ENCODE assay signal across 10 mouse cellular contexts in the genomic region with DNA sequence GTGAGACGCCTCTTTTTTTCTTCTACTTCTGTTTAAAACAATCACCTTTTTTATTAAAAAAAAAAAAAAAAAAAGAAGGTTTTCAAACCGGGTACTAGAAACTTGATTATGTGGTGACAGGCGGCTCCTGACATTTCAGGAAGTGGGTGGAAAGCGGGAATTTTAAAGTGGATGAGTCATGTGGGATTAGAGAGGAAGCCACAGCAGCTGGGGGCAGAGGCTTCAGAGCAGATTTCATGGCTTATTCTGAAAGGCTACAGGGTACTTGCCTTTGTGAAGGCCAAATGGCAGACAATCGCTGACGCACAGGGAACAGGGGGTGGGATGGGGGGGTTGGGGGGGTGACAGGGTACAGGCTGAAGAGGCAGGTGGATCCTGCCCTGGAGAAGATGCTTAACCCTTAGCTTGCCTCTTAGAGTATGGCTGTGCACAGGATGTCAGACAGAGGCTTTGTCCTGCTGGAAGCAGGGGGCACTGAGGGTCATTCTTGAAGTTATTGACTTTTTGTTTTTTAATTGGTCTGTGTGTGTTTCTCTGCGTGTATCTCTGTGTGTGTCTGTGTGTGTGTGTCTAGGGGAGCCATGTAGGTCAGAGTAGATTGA.
DNase-seq lines count a peak whose midpoint lies in the region; ATAC-seq and TF ChIP-seq lines count a peak whose summit lies in the region.
"Had no signal": no experiment of that assay in that cellular context is flagged by ENCODE, and none has a peak within 500 bp of the region (broad histone marks: within the 10 kb centered on the region; RNA-seq: fewer than 3 reads in every experiment).

No protein-coding gene starts in this region.

- H3K4me2 ChIP-seq in heart, embryonic 11.5 days: no peak overlapping the region
- H3K4me2 ChIP-seq in lung, postnatal 0 days (replicated peaks; ENCODE audit: low read depth, low read length): no peak overlapping the region
- no peak overlapping the region for H3K4me2 ChIP-seq in midbrain, embryonic 14.5 days (ENCODE audit: low read length)
- H3K4me2 ChIP-seq: limb, embryonic 12.5 days had no signal

- no peaks in the 10 kb centered on the region for H3K9me3 ChIP-seq in heart, embryonic 11.5 days (replicated peaks; ENCODE audit: control insufficient read depth, low read length)
- H3K9me3 ChIP-seq in lung, postnatal 0 days (ENCODE audit: low read length): no peaks in the 10 kb centered on the region
- no peaks in the 10 kb centered on the region for H3K9me3 ChIP-seq in midbrain, embryonic 14.5 days (ENCODE audit: control insufficient read depth, low read length)
- H3K9me3 ChIP-seq: limb, embryonic 12.5 days had no signal

- H3K36me3 ChIP-seq in heart, embryonic 11.5 days (ENCODE audit: control insufficient read depth, insufficient read depth, low read length): no peaks in the 10 kb centered on the region
- no peaks in the 10 kb centered on the region for H3K36me3 ChIP-seq in lung, postnatal 0 days (ENCODE audit: insufficient read depth, low read length)
- H3K36me3 ChIP-seq in midbrain, embryonic 14.5 days (ENCODE audit: control insufficient read depth, insufficient read depth, low read length): no peaks in the 10 kb centered on the region
- H3K36me3 ChIP-seq: limb, embryonic 12.5 days had no signal

- no peaks in the 10 kb centered on the region for H3K27me3 ChIP-seq in heart, embryonic 11.5 days (ENCODE audit: control insufficient read depth, insufficient read depth, low read length)
- no peaks in the 10 kb centered on the region for H3K27me3 ChIP-seq in lung, postnatal 0 days (replicated peaks; ENCODE audit: insufficient read depth, low read length)
- H3K27me3 ChIP-seq in midbrain, embryonic 14.5 days (ENCODE audit: control insufficient read depth, insufficient read depth, low read length): no peaks in the 10 kb centered on the region
- no peaks in the 10 kb centered on the region for H3K27me3 ChIP-seq in cerebellum, adult 2 months (ENCODE audit: control insufficient read depth, insufficient read depth, low read length)
- H3K27me3 ChIP-seq: limb, embryonic 12.5 days had no signal

- H3K9ac ChIP-seq in heart, embryonic 11.5 days (ENCODE audit: low read depth, low read length): no peak overlapping the region
- H3K9ac ChIP-seq in lung, postnatal 0 days (replicated peaks; ENCODE audit: low read depth): no peak overlapping the region
- no peak overlapping the region for H3K9ac ChIP-seq in midbrain, embryonic 14.5 days (replicated peaks; ENCODE audit: low read length)
- H3K9ac ChIP-seq: limb, embryonic 12.5 days had no signal

- peak; percentile 7 to 15 for DNase-seq in heart, adult 9 months (ENCODE audit: low spot score in 2 of 2)
- DNase-seq in lung, postnatal 0 days (ENCODE audit: low spot score): peak; percentile 70
- DNase-seq in lung, postnatal 14 days: no peak
- DNase-seq in brain, embryonic 14.5 days (ENCODE audit: low read depth): peak; percentile 45
- peak; percentile 54 for DNase-seq in midbrain, embryonic 14.5 days
- DNase-seq in cerebellum, adult 2 months: no peak
- DNase-seq: right cerebral cortex, postnatal 14 days had no signal

- no peak for TF ChIP-seq CTCF in lung, postnatal 0 days (IDR thresholded peaks at IDR 0.05)
- no peak for TF ChIP-seq CTCF in brain, embryonic 14.5 days (IDR thresholded peaks at IDR 0.05; ENCODE audit: borderline replicate concordance, extremely low read depth, insufficient read depth, insufficient read length)
- TF ChIP-seq CTCF in cerebellum, adult 2 months (IDR thresholded peaks at IDR 0.05; ENCODE audit: borderline replicate concordance, insufficient read depth, low read depth, low read length): no peak

- no peak overlapping the region for H3K27ac ChIP-seq in heart, embryonic 11.5 days (ENCODE audit: low read depth, low read length)
- no peak overlapping the region for H3K27ac ChIP-seq in lung, postnatal 0 days (ENCODE audit: low read length)
- H3K27ac ChIP-seq in midbrain, embryonic 14.5 days (replicated peaks; ENCODE audit: low read depth, low read length): 0 out of 2 replicates have a peak overlapping the region, but pooled peaks have one; percentile 5
- H3K27ac ChIP-seq in cerebellum, adult 2 months (ENCODE audit: insufficient read depth, low read length): no peak overlapping the region
- H3K27ac ChIP-seq: limb, embryonic 12.5 days had no signal

- WGBS in heart, embryonic 11.5 days (ENCODE audit: insufficient replicate concordance): 27% methylated on average over 7 of the region's 7 CpGs
- WGBS in lung, postnatal 0 days: 15% methylated on average over 7 of the region's 7 CpGs
- 13% methylated on average over 7 of the region's 7 CpGs for WGBS in midbrain, embryonic 14.5 days
- WGBS in cerebellum, adult 2 months: 28% methylated on average over 7 of the region's 7 CpGs

- H3K4me1 ChIP-seq in heart, embryonic 11.5 days (ENCODE audit: control insufficient read depth, insufficient read depth, low read length): no peaks in the 10 kb centered on the region; the same call in 1 of the 2 replicates
- H3K4me1 ChIP-seq in lung, postnatal 0 days (ENCODE audit: insufficient read depth, low read depth, low read length): no peaks in the 10 kb centered on the region
- peaks cover 13% of the 10 kb centered on the region for H3K4me1 ChIP-seq in midbrain, embryonic 14.5 days (ENCODE audit: control insufficient read depth, insufficient read depth, low read length)
- H3K4me1 ChIP-seq in cerebellum, adult 2 months (ENCODE audit: control insufficient read depth, insufficient read depth, low read length): no peaks in the 10 kb centered on the region

- no peak for TF ChIP-seq POLR2A in brain, embryonic 14.5 days (IDR thresholded peaks at IDR 0.05; ENCODE audit: borderline replicate concordance, extremely low read depth, insufficient read depth, insufficient read length, poor library complexity, severe bottlenecking)
- TF ChIP-seq POLR2A in cerebellum, adult 2 months (IDR thresholded peaks at IDR 0.05; ENCODE audit: borderline replicate concordance, insufficient read depth, low read length): no peak

- TF ChIP-seq EP300 in lung, postnatal 0 days (IDR thresholded peaks at IDR 0.05): no peak

- ATAC-seq in heart, embryonic 11.5 days (replicated peaks; ENCODE audit: insufficient number of reproducible peaks, low FRiP score, low TSS enrichment): no peak
- ATAC-seq in lung, postnatal 0 days: peak; percentile 33
- ATAC-seq in midbrain, embryonic 14.5 days (ENCODE audit: low FRiP score, low TSS enrichment): peak; percentile 11; the same call in 1 of the 2 replicates
- no peak for ATAC-seq in erythroblast, adult 5-6 weeks (replicated peaks; ENCODE audit: low FRiP score, poor library complexity, severe bottlenecking)

- H3K4me3 ChIP-seq in heart, embryonic 11.5 days (ENCODE audit: low read depth, low read length): no peak overlapping the region
- H3K4me3 ChIP-seq in lung, postnatal 0 days (ENCODE audit: low read depth, low read length): no peak overlapping the region
- no peak overlapping the region for H3K4me3 ChIP-seq in midbrain, embryonic 14.5 days (replicated peaks; ENCODE audit: low read depth, low read length)
- H3K4me3 ChIP-seq in cerebellum, adult 2 months (replicated peaks; ENCODE audit: insufficient read depth, low read depth, low read length): no peak overlapping the region
- H3K4me3 ChIP-seq: limb, embryonic 12.5 days had no signal

Comparison
In these comparisons a context has a peak if more than half of its experiments do, and no peak if none do; other contexts are left out.
1. DNase-seq: peak in heart, adult 9 months (2 of 2), lung, postnatal 0 days (single experiment), brain, embryonic 14.5 days (single experiment) and midbrain, embryonic 14.5 days (single experiment); none in lung, postnatal 14 days (single experiment) and cerebellum, adult 2 months (0 of 2).
2. ATAC-seq: peak in lung, postnatal 0 days (single experiment) and midbrain, embryonic 14.5 days (single experiment); none in heart, embryonic 11.5 days (single experiment) and erythroblast, adult 5-6 weeks (single experiment).